Mouse (Mus musculus) cortical plate, adult 2 months (tissue): ENCODE results near the gene Rassf9. TPM values are rescaled to one million over a fixed set of nuclear protein-coding genes. Genes with fewer than 3 reads are reported as not detected.

Experiments
- H3K27ac ChIP-seq: fragments of 200-500 bp; 2 replicates; pipeline ENCODE4 v1.5.1; 2012; ENCODE audit warnings: low read length, control low read depth, inconsistent platforms; ENCODE audit not compliant: insufficient read depth
- H3K4me1 ChIP-seq: fragments of 200-500 bp; 2 replicates; pipeline ENCODE4 v1.6.1; 2011; ENCODE audit warnings: low read length; ENCODE audit not compliant: control insufficient read depth, insufficient read depth
- H3K4me3 ChIP-seq: fragments of 200-500 bp; 2 replicates; pipeline ENCODE4 v1.5.1; 2011; ENCODE audit warnings: mild to moderate bottlenecking, low read length, control low read depth; ENCODE audit not compliant: insufficient read depth
- CTCF ChIP-seq: fragments of 200-500 bp; IDR thresholded peaks from 2 replicates; pipeline ENCODE4 v1.5.1; 2011; ENCODE audit warnings: mild to moderate bottlenecking, control low read depth, low read length; ENCODE audit not compliant: insufficient read depth; ENCODE audit errors: extremely low read depth
- POLR2A ChIP-seq: fragments of 200-500 bp; IDR thresholded peaks from 2 replicates; pipeline ENCODE4 v1.6.1; 2011; ENCODE audit warnings: mild to moderate bottlenecking, low read length, control low read depth; ENCODE audit not compliant: insufficient read depth; ENCODE audit errors: extremely low read depth
- polyA plus RNA-seq: library from polyadenylated mRNA; depleted of rRNA; stranded (reverse); fragments of >200 nt; gene quantifications from 2 replicates; pipeline ENCODE4 v1.2.3, GENCODE M21; 2012; rRNA removed

Gene Rassf9
- polyA plus RNA-seq, 1 experiment = 1.6 TPM

- TF ChIP-seq POLR2A (no peak), CTCF (no peak)
- H3K27ac ChIP-seq = no peak overlapping the region
- H3K4me1 ChIP-seq = no peaks in the 10 kb centered on the region
- no peak overlapping the region for H3K4me3 ChIP-seq
Measured at GRCm38 (mm10) chr10:102577970-102578369, 65.9 kb downstream of the Rassf9 start.

DNA sequence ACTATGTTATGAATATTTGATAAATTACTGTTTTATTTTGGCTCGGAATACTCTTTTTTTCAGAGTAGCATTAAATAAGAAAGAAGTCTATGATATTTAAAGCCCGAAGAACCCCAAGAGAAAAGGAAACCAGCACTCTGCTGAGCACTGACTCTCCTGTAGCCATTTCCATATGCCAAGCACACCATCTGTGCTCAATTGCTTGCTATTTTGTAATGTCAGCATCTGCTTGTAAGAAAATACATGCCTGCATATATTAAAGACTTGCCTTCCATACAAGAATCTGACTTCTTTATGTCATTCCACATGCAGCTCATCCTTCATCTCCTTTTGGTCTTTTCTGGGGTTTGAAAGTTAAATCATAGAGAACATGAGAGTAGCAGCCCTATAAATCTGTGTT is 82.3 kb downstream of the Rassf9 start:
- TF ChIP-seq POLR2A = no peak
- no peak for TF ChIP-seq CTCF
- Histone ChIP-seq H3K4me1 (no peaks in the 10 kb centered on the region), H3K27ac (no peak overlapping the region), H3K4me3 (no peak overlapping the region)

Other genes starting within 250 kb of the Rassf9 start
- 2.1 and 2.3 TPM in 2 replicates for gene Nts, start 21.7 kb upstream of the Rassf9 start, polyA plus RNA-seq